In genomic region chr16:57419332-57419731, GRCm38 (mm10) we compare ENCODE assay signal across 13 mouse cellular contexts.
A peak's percentile ranks its signal among the peaks of the same experiment; 100 is the strongest.
DNase-seq lines count a peak whose midpoint lies in the region; ATAC-seq and TF ChIP-seq lines count a peak whose summit lies in the region.
"Had no signal": no experiment of that assay in that cellular context is flagged by ENCODE, and none has a peak within 500 bp of the region (broad histone marks: within the 10 kb centered on the region; RNA-seq: fewer than 3 reads in every experiment).

No protein-coding gene starts in this region.

- peaks cover 2% of the 10 kb centered on the region; the same call in 1 of the 2 replicates for H3K9me3 ChIP-seq in heart, postnatal 0 days (replicated peaks; ENCODE audit: control insufficient read depth, low read length)
- no peaks in the 10 kb centered on the region for H3K9me3 ChIP-seq in stomach, embryonic 16.5 days (replicated peaks; ENCODE audit: control insufficient read depth, low read length)
- H3K9me3 ChIP-seq: neural tube, embryonic 15.5 days had no signal

- H3K9ac ChIP-seq in heart, postnatal 0 days (replicated peaks; ENCODE audit: low read depth, low read length), result no peak overlapping the region
- peak overlapping the region; percentile 51; the same call in 1 of the 2 replicates for H3K9ac ChIP-seq in stomach, embryonic 16.5 days (ENCODE audit: low read length)
- H3K9ac ChIP-seq: neural tube, embryonic 15.5 days had no signal

- 45% methylated on average over 5 of the region's 5 CpGs for WGBS in heart, postnatal 0 days
- whole genome bisulfite sequencing in stomach, embryonic 16.5 days, result 52% methylated on average over 5 of the region's 5 CpGs
- WGBS in thymus, adult 2 months, result 94% methylated on average over 5 of the region's 5 CpGs

- TF ChIP-seq CTCF in heart, postnatal 0 days (IDR thresholded peaks at IDR 0.05; ENCODE audit: low read depth), result no peak
- TF ChIP-seq CTCF in thymus, adult 2 months (IDR thresholded peaks at IDR 0.05; ENCODE audit: borderline replicate concordance, control insufficient read depth, extremely low read depth, insufficient read depth, low read length, poor library complexity), result no peak

- intact Hi-C loops in left cerebral cortex, postnatal 4 days (cut with DNase I), result no loop called here

- peaks cover 12% of the 10 kb centered on the region; the same call in 1 of the 2 replicates for H3K4me1 ChIP-seq in heart, postnatal 0 days (ENCODE audit: control insufficient read depth, insufficient read depth)
- peaks cover 20% of the 10 kb centered on the region for H3K4me1 ChIP-seq in stomach, embryonic 16.5 days (ENCODE audit: control insufficient read depth, insufficient read depth, low read length)
- peaks cover 12% of the 10 kb centered on the region for H3K4me1 ChIP-seq in thymus, adult 2 months (replicated peaks; ENCODE audit: control insufficient read depth, insufficient read depth, low read length)

- H3K27me3 ChIP-seq in heart, postnatal 0 days (ENCODE audit: control insufficient read depth, insufficient read depth, low read length), result no peaks in the 10 kb centered on the region
- no peaks in the 10 kb centered on the region for H3K27me3 ChIP-seq in stomach, embryonic 16.5 days (ENCODE audit: control insufficient read depth, insufficient read depth, low read length)
- H3K27me3 ChIP-seq in thymus, adult 2 months (ENCODE audit: control insufficient read depth, insufficient read depth, low read length), result no peaks in the 10 kb centered on the region
- H3K27me3 ChIP-seq: neural tube, embryonic 15.5 days had no signal

- H3K4me2 ChIP-seq in heart, postnatal 0 days (ENCODE audit: low read depth, low read length), result no peak overlapping the region
- H3K4me2 ChIP-seq in stomach, embryonic 16.5 days (ENCODE audit: low read depth, low read length), result no peak overlapping the region
- H3K4me2 ChIP-seq: midbrain, embryonic 11.5 days; neural tube, embryonic 15.5 days had no signal

- peak overlapping the region; percentile 75 for H3K27ac ChIP-seq in heart, postnatal 0 days (ENCODE audit: low read depth)
- H3K27ac ChIP-seq in stomach, embryonic 16.5 days (ENCODE audit: low read length), result peak overlapping the region; percentile 70
- H3K27ac ChIP-seq in thymus, adult 2 months (ENCODE audit: control insufficient read depth, insufficient read depth, low read length), result no peak overlapping the region
- H3K27ac ChIP-seq: neural tube, embryonic 15.5 days had no signal

- peak; percentile 60 for DNase-seq in adrenal gland, adult 8-10 months
- DNase-seq in adrenal gland, adult 18-20 months (ENCODE audit: low spot score in 2 of 2), result no peak
- peak; percentile 18 for DNase-seq in retina, embryonic 14.5 days (ENCODE audit: low spot score)
- no peak for DNase-seq in retina, postnatal 1 day
- peak; percentile 57 for DNase-seq in heart, postnatal 0 days (ENCODE audit: low spot score)
- no peak for DNase-seq in left cerebral cortex, postnatal 4 days
- DNase-seq in thymus, adult 2 months, result no peak
- DNase-seq: B cell, adult 2 months; cerebellum, postnatal 14 days; kidney, postnatal 25 days had no signal

- no peaks in the 10 kb centered on the region for H3K36me3 ChIP-seq in heart, postnatal 0 days (replicated peaks; ENCODE audit: control insufficient read depth, insufficient read depth, low read length)
- no peaks in the 10 kb centered on the region for H3K36me3 ChIP-seq in stomach, embryonic 16.5 days (ENCODE audit: control insufficient read depth, insufficient read depth, low read length)
- H3K36me3 ChIP-seq in thymus, adult 2 months (ENCODE audit: control insufficient read depth, insufficient read depth, low read length), result no peaks in the 10 kb centered on the region
- H3K36me3 ChIP-seq: neural tube, embryonic 15.5 days had no signal

- TF ChIP-seq EP300 in heart, postnatal 0 days (IDR thresholded peaks at IDR 0.05; ENCODE audit: low read depth), result no peak

- peak; percentile 62 for ATAC-seq in heart, postnatal 0 days (ENCODE audit: insufficient read depth, low read depth)
- ATAC-seq in stomach, embryonic 16.5 days (ENCODE audit: insufficient read depth, low FRiP score), result no peak

- H3K4me3 ChIP-seq in heart, postnatal 0 days (ENCODE audit: low read depth, low read length), result no peak overlapping the region
- no peak overlapping the region for H3K4me3 ChIP-seq in stomach, embryonic 16.5 days (replicated peaks; ENCODE audit: low read length)
- no peak overlapping the region for H3K4me3 ChIP-seq in thymus, adult 2 months (ENCODE audit: control insufficient read depth, insufficient read depth, low read length)
- H3K4me3 ChIP-seq: neural tube, embryonic 15.5 days had no signal

- TF ChIP-seq POLR2A in thymus, adult 2 months (IDR thresholded peaks at IDR 0.05; ENCODE audit: control insufficient read depth, extremely low read depth, insufficient read depth, low read length, poor library complexity), result no peak

Comparison
In these comparisons a context has a peak if more than half of its experiments do, and no peak if none do; other contexts are left out.
1. DNase-seq: peak in adrenal gland, adult 8-10 months (single experiment), retina, embryonic 14.5 days (single experiment) and heart, postnatal 0 days (single experiment); none in adrenal gland, adult 18-20 months (0 of 2), retina, postnatal 1 day (single experiment), left cerebral cortex, postnatal 4 days (single experiment) and thymus, adult 2 months (single experiment).